Comparison of ENCODE assay signal across 8 mouse cellular contexts in genomic region chr9:110117779-110118139, GRCm38 (mm10). TPM values are rescaled to one million over a fixed set of nuclear protein-coding genes. Genes with fewer than 3 reads are reported as not detected.
DNase-seq lines count a peak whose midpoint lies in the region; ATAC-seq and TF ChIP-seq lines count a peak whose summit lies in the region.

Gene Dhx30, minus strand, starts transcription at chr9:110117830.

- H3K9me3 ChIP-seq in limb, embryonic 10.5 days (replicated peaks): no peaks in the 10 kb centered on the region
- H3K9me3 ChIP-seq in neural tube, embryonic 15.5 days (replicated peaks): no peaks in the 10 kb centered on the region

- intact Hi-C loops in heart, postnatal 14 days (cut with DNase I): loop anchor here (5.0 kb wide), 1 partner anchor 185 kb away; no protein-coding TSS in a partner anchor

- ATAC-seq in erythroblast, adult 5-6 weeks (replicated peaks; ENCODE audit: low FRiP score, poor library complexity, severe bottlenecking): peak; percentile 3; the same call in 1 of the 2 replicates
- ATAC-seq in neural tube, embryonic 15.5 days (ENCODE audit: low FRiP score): peak; percentile 51

- 1% methylated on average over 17 of the region's 17 CpGs for WGBS in limb, embryonic 10.5 days
- under 1% methylated on average over 17 of the region's 17 CpGs for WGBS in neural tube, embryonic 15.5 days

- no peak for TF ChIP-seq CTCF in testis, adult 2 months (IDR thresholded peaks at IDR 0.05; ENCODE audit: control insufficient read depth, insufficient read depth, insufficient replicate concordance, low read depth, low read length)

- H3K27me3 ChIP-seq in testis, adult 2 months (ENCODE audit: control insufficient read depth, insufficient read depth, low read length): no peaks in the 10 kb centered on the region
- H3K27me3 ChIP-seq in limb, embryonic 10.5 days (ENCODE audit: low read depth, poor library complexity, severe bottlenecking): no peaks in the 10 kb centered on the region
- no peaks in the 10 kb centered on the region for H3K27me3 ChIP-seq in neural tube, embryonic 15.5 days (replicated peaks)

- peak within 1 kb of the TSS; percentile 75 for H3K4me2 ChIP-seq in neural tube, embryonic 15.5 days

- DNase-seq in testis, postnatal 14 days (ENCODE audit: low spot score): no peak
- no peak for DNase-seq in heart, postnatal 14 days
- no peak for DNase-seq in limb, embryonic 10.5 days (ENCODE audit: low spot score)
- no peak for DNase-seq in frontal cortex, postnatal 25 days (ENCODE audit: low spot score in 2 of 2)
- DNase-seq in kidney, postnatal 10 days: no peak

- H3K9ac ChIP-seq in neural tube, embryonic 15.5 days (replicated peaks): peak within 1 kb of the TSS; percentile 86

- H3K36me3 ChIP-seq in testis, adult 2 months (ENCODE audit: control insufficient read depth, insufficient read depth, low read length): 0 out of 2 replicates have a peak, but pooled peaks cover 1% of the 10 kb centered on the region
- peaks cover 40% of the 10 kb centered on the region for H3K36me3 ChIP-seq in limb, embryonic 10.5 days
- H3K36me3 ChIP-seq in neural tube, embryonic 15.5 days: peaks cover 13% of the 10 kb centered on the region

- H3K4me3 ChIP-seq in testis, adult 2 months (ENCODE audit: control insufficient read depth, low read depth, low read length): peak within 1 kb of the TSS; percentile 100
- peak within 1 kb of the TSS; percentile 72 for H3K4me3 ChIP-seq in limb, embryonic 10.5 days
- peak within 1 kb of the TSS; percentile 97 for H3K4me3 ChIP-seq in neural tube, embryonic 15.5 days (replicated peaks)

- H3K4me1 ChIP-seq in testis, adult 2 months (ENCODE audit: control insufficient read depth, insufficient read depth, low read length): peaks cover 9% of the 10 kb centered on the region
- peaks cover 16% of the 10 kb centered on the region for H3K4me1 ChIP-seq in limb, embryonic 10.5 days
- peaks cover 23% of the 10 kb centered on the region for H3K4me1 ChIP-seq in neural tube, embryonic 15.5 days

- peak within 1 kb of the TSS; percentile 93 for H3K27ac ChIP-seq in testis, adult 2 months (ENCODE audit: control insufficient read depth, insufficient read depth, low read depth, low read length)
- peak within 1 kb of the TSS; percentile 97 for H3K27ac ChIP-seq in limb, embryonic 10.5 days
- H3K27ac ChIP-seq in neural tube, embryonic 15.5 days (replicated peaks): peak within 1 kb of the TSS; percentile 97

- TF ChIP-seq POLR2A in testis, adult 2 months (IDR thresholded peaks at IDR 0.05; ENCODE audit: control insufficient read depth, low read depth, low read length): no peak

RNA-seq across cellular contexts. Expression of gene Dhx30, which starts in this region (rescaled TPM):
- polyA plus RNA-seq in testis, adult 2 months (2012; rRNA removed): 160 and 190 TPM in 2 replicates
- total RNA-seq in erythroblast, adult 5-6 weeks (2015; ENCODE audit: low replicate concordance): 13.3 and 19.2 TPM in 2 replicates
- total RNA-seq in erythroblast, adult 5-6 weeks (2017; ENCODE audit: low replicate concordance): 7.8 and 10.7 TPM in 2 replicates
- total RNA-seq in heart, postnatal 14 days (2021): 10 to 100 TPM; 56.8 to 71.3 TPM
- polyA plus RNA-seq in limb, embryonic 10.5 days (2016; fragmentation: Nextera tagmentation; extraction: Ambion mirVana): 195 and 219 TPM in 2 replicates
- 162 and 163 TPM in 2 replicates for polyA plus RNA-seq in neural tube, embryonic 15.5 days (2015; fragmentation: Nextera tagmentation; extraction: Ambion mirVana)
